Mouse (Mus musculus) brain, embryonic 14.5 days (tissue): ENCODE data around the gene 0610040J01Rik.

Experiments
- CTCF ChIP-seq: fragments of 200-500 bp; IDR thresholded peaks from 2 replicates; pipeline ENCODE4 v1.5.1; 2012; ENCODE audit warnings: inconsistent platforms, mild to moderate bottlenecking, moderate library complexity, borderline replicate concordance; ENCODE audit not compliant: insufficient read depth, insufficient read length; ENCODE audit errors: extremely low read depth
- POLR2A ChIP-seq: fragments of 200-500 bp; IDR thresholded peaks from 2 replicates; pipeline ENCODE4 v1.6.1; 2012; ENCODE audit warnings: mild to moderate bottlenecking, inconsistent platforms, borderline replicate concordance; ENCODE audit not compliant: poor library complexity, insufficient read depth, insufficient read length, severe bottlenecking; ENCODE audit errors: extremely low read depth

GRCm38 (mm10) chr5:63949195-63949594, 137.0 kb downstream of the 0610040J01Rik start:
- TF ChIP-seq CTCF (no peak), POLR2A (no peak)
